Mouse (Mus musculus): ENCODE measurements around the gene Slc35f3.

Gene Slc35f3

DNA sequence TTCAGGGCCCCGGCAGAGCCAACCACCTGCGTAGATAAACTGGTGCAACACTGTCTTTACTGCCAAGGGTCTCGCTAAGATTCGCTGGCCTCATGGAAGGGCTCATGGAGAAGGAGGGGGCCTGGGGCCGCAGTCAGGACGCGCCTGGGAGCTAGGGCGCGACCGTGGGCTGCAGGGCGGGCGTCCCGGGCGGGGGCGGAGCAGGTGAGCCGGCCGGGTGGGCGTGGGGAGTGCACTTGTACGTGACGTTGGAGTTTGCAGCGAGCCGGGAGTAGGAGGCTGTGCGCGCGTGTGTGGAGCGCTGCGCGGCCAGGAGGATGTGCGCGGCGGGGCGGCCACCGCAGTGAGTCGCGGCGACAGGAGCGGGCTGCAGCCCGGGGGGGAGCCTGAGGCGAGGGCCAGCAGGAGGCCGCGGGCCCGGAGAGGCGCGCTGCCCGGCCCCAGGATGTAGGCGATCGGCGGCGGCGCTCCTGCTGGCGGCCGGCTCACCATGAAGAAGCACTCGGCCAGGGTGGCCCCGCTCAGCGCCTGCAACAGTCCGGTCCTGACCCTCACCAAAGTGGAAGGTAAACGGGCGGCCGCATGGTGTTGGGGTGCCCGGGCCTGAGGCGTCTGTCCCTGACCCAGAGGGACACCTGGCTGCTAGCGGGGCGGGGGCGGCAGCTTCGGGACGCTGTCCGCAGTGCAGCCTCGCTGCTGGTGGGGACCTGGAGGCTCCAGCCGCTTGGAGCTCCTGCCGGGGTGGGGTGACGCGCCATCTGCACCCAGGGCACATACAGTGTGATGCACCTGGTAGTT is at the start of gene Slc35f3:
TSS of gene Slc35f3 (plus strand) at position 263 of the 798 bp plus-strand sequence.
- DNase-seq (ENCODE audit: low spot score): peak; percentile 41

DNA sequence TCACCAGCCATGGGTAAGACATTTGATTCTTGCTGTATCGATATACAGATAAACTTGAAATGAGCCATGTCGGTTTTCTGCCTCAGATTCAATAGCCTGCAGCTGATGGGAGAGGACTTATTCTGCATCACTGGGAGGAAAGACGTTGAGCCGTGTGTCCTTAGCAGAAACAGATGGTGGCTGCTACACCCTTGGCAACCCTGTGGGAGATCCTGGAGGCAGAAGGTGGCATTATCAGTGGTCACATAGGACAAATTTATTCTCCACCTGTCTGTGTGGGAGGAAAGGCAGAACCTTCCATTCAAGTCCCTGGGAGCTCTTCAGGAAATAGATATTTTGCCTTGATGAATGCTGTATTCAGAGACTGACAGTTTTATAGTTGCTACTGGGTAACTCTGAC is 47.9 kb upstream of the Slc35f3 start:
- DNase-seq (ENCODE audit: low spot score): no peak

DNA sequence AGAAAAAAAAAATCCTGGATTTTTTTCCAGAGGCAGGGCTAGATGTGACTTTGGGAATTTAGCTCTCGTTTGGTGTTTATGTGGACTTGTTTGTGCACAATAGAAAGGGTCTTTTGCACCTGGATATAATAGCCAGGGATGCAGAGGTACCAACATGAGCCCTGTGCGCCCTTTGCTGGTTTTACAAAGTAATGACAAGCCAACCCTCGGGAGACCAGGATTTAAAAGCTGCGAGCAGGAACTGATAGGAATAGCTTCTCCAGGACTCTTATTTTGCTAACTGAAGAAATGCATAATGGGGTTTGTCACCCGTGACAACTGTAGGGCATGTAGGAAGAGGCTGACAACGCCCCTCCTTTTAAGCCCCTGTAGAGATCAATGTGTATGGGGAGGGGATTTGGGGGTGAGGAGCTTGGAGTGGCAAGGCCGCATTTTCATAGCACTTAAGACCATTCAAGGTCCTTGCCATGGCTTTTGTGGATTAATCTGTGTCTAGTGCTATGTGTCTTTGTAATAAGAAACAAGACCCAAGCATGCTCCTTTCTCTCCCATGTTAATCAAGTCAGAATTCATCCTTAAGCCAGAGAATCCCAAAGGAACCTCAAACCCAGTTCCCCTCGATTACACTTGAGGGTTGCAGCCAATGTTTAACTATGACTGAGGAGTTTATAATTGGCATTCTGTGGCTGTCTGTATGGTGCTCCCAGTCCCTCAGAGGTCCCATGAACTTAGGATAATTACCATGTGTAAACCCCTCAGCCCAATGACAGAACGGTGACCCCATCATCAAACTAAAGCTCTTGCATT is 41.6 kb upstream of the Slc35f3 start:
- peak; percentile 46 for DNase-seq (ENCODE audit: low spot score)

DNA sequence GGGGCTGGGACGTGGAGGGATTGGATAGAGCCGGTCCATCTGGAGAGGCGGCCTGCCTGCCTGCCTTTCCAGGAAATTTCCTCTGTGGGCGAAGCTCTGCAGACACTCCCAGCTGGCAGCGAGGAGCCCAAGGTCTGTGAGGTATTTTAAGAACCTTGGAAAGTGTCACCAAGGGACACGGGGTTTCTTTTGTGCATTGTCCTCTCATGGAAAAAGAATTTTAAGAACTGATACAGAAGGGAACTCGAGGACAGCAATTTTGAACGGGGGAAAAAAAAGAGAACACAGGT is 41.0 kb upstream of the Slc35f3 start:
- no peak for DNase-seq (ENCODE audit: low spot score)

DNA sequence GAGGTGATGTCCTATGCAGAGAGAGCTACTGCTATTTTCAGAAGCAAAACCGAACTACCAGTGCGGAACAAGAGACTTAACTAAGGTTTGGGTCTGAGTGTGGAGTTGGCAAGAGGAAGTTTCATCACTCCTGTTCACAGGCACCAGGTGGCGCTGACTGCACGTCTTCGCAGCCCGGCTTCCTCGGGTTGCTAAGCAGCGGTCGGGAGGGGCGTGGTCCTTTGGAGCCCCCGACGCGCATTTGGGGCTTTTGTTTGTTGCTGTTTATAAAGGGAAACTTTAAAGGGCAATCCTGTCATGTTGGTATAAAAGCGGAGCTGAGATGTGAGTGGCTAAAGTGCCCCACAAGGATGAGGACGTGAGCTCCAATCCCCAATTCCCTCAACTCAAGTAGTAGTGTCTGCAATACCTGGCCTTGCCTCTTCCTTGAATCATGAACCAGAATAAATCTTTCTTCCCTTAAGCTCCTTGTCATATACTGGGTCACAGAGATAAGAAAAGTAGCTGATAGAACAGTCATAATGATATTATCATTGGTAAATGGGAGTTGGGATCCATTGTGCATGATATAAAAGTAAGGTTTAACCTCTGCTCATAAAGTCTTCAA is 40.1 kb upstream of the Slc35f3 start:
- peak; percentile 79 for DNase-seq (ENCODE audit: low spot score)

DNA sequence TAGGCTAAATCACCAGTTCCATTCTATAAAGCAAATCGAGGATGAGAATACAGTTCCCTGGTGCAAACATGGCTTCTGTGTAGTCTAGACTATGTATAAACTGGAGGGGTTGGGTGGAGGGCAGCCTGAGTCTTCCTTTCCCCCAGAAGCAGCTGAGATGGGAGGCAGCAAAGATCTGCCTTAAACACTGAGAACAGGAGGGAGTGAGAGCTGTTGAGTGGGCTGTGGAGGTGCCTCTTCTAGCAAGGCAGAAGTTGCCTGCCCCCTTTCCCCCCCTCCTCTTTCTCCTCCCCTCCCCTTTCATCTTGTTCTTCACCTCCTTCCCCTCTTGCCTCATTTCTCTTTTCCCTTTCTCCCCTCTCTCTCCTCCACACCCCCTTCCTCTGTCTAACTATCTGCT is 33.2 kb upstream of the Slc35f3 start:
- no peak for DNase-seq (ENCODE audit: low spot score)

DNA sequence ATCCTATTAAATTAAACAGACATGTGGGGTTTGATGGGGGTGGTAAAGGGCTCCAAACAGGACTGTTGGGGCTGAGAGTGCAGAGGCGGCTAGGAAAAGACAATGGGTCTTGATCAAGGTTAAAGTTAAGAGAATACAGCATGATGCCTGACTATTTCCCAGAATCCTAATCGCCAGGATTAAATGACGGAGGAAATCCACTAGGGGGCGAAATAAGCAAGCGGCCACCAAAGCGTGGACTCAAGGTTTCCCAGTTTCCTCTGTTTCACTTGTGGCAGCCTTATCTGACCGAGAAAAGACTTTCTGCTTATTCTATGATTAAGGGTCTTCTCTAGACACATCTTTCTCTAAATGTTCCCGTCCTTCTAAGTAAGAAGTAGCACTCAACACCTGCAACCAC is 31.2 kb upstream of the Slc35f3 start:
- peak; percentile 56 for DNase-seq (ENCODE audit: low spot score)

DNA sequence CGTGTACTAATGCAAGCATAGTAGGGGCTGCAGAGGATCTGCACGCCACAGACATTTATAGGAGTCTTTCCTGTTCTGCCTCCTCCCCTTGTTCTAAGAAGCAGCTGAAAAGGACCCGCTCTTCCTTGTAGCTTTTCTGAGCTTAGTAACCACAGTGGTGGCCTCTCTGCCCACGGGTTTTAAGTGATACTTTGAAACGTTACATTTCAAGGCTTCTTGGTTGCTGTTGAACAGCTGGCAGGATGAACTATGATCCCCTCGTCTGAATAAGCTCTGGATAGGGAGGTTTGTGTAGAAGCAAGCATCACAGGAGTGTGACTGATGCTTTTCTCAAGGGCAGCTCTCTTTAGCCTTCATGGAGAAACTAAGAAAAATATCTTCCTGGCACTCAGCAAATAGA is 28.6 kb upstream of the Slc35f3 start:
- DNase-seq (ENCODE audit: low spot score): no peak

DNA sequence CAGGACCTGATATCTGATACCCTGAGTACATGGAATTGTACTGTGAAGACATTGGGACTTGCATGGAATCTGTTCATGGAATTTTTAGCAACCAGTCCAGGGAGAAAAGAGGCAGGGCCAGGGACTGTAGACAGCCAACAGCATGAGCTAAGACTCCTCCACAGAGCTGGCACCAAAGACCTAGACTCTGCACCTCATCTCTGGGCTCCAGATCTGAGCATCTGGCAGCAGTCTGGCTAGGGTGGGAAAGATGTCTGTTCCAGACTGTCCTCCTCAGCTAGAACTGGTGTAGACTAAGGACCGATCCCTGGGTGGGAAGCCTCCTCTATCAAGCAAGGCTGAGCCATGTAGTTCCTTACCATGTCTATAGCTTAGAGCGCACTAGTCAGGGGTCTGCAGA is 25.9 kb upstream of the Slc35f3 start:
- no peak for DNase-seq (ENCODE audit: low spot score)

DNA sequence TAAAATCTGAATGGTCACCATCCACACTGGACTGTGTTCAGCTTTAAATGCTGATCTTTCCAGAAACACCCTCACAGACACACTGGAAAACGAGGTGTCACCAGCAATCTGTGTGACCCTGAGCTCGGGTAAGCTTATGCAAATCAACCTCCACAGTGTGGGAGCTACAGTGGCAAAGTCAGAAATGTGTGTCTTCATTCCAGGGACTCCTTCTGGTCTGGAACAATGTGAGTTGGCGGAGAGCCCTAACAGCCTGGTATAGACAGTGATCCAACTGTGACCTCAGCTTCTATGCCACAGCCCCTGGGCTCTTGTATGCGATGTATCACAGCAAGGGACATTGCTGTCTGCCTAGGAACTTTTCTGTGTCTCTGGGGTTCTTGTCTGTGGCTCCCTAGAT is 25.3 kb upstream of the Slc35f3 start:
- DNase-seq (ENCODE audit: low spot score): no peak

DNA sequence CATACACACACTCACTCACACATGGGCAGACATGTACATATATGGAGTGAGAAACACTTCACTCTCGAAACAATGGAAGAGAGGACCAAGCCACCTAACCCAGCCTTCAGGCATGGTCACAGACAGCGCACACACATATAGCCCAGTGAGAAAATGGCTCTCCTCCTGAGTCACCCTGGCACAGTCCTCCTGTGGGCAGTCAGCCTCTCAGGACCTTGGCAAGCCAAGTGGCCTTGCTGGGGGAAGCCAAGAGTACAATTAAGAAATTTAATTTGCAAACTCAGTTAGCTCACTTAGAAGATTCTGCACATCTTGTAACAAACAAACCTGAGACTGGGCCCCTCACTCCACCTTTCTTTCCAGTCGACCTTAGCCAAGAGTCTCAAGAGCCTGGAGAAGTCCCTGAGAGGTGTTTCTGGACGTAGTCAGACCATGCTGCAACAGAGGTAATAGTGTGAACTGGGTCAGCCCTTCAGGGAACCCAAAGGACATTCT is 23.4 kb upstream of the Slc35f3 start:
- DNase-seq (ENCODE audit: low spot score): no peak

DNA sequence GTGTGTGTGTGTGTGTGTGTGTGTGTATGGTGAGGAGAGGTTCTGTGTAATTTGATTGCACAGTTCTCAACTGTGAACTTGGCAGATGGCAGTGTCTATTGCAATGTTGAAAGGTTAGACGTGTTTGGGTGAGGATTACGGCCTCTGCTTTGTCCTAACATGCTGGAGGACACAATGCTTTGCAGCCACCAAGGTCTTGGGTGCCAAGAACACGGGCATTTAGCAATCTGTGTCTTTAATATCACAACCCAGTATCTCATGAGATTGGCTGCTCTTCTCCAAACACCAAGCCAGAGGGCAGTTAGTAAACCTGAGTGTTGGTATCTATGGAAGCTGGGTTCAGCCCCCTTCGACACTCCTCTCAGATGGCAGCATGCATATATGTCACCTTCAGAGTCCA is 22.5 kb upstream of the Slc35f3 start:
- DNase-seq (ENCODE audit: low spot score): no peak

DNA sequence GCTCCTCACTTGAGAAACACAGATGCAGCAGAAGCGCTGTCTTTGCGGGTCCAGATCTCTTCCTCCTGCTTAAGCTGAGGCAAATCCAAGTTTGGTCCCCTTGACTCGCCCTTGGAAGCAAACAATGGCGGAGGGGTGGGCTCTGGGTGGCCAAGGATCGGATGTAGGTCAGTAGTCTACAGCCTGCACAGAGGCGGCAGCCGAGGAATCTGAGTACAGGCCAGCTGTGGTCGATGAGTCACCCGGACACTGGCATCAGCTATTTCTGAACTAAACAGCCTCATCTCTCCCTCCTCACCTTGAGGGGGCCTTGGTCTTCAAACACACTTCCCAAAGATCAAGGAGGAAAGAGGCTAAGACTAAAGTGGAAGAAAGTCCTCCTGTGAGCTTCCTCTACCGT is 6.4 kb upstream of the Slc35f3 start:
- no peak for DNase-seq (ENCODE audit: low spot score)

DNA sequence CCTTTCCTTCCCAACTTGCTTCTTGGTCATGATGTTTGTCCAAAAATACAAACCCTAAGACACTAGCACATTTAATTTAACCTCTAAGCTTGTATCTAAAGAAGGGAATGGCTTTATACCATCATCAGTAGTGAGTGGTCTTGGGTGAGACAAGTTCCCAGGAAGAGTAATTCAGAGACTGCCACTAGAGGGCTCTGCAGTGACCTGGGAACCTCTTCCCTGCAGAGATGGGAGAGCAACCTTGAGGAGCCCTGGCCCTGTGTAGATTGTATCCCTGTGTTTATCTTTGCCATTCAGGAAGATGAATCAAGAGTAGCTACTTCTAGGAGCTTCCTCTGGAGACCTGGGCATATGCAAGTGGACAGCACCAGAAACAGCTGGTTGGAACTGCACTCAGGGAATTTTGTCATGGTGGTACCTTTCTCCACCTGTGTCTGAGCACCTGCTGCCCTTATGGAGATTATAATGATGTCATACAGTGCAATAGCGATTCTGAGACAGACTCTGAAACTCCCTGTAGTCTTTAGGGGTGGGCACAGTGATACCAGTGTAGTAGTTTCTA is 993 bp upstream of the Slc35f3 start:
- peak; percentile 79 for DNase-seq (ENCODE audit: low spot score)

DNA sequence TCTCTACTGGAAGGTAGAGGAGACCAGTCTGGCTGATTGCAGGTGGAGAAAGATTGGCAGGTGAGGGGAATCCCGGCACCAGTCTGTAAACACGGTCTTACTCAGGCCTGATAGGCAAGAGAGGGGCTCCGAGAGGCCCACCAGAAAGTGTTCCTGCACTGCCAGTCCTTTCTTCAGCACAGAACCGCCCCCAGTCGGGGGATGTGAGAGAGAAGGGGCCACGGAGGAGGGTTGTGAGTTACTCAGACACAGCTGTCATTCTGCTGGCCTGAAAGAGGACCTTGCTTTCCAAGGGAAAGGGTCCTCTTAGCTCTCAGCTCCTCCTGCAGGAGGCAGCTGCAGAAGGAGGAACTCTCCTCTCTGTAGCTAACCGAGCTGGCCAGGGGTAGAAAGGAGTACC is 975 bp downstream of the Slc35f3 start:
- DNase-seq (ENCODE audit: low spot score): no peak

DNA sequence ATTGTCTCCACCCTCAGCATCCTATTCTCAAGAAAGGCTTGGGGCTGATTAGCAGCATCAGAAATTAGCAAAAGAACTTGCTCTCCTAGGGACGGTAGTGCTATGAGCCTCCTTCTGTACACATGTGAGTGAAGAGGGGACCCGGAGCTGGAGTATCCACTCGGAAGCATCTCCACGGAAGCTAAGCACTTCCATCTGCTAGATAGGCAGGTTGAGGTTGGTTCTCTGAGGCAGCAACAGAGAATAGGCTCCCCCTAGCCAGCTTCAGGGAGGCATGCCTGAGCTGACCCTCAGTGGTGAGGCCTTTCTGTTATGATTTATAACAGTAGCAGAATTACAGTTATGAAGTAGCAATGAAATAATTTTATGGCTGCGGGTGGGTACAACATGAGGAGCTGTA is 2.0 kb downstream of the Slc35f3 start:
- DNase-seq (ENCODE audit: low spot score): no peak

DNA sequence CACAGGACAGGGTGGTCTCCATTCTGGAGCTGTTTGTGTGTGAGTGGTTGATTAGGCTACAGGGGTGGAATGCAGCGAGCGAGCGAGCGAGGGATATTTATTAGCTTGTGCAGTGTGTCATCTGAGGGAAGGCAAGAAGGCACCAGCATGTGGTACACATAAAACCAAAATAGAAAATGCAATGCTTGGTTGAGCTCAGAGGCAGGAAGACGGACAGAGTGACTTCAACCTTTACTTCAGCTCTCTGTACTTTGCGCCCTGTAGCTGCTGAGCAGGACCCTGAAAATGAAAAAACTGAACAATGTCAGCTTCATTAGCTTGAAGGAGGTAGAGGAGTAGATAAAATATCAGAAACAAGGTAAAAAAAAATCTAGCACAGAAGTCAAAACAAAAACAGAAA is 3.2 kb downstream of the Slc35f3 start:
- DNase-seq (ENCODE audit: low spot score): no peak

DNA sequence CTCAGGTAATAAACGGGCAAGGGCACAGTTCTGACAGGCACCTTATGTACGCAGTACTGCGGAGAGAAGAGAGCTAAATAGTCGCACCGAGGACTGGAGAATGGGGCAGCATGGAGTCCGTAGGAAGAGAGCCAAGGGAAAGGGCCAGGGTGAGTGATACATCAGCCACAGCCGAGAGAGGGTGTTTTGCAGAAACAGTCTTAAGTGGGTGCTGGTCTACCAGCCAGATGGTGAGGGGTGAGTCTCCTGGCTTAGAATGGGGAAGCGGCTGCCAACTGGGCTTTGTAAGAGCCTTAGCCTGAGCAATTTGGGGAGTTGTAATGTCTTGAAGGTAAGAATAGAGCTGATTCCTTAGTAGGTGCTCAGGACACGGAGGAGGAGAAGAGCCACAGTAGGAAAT is 8.8 kb downstream of the Slc35f3 start:
- DNase-seq (ENCODE audit: low spot score): no peak

DNA sequence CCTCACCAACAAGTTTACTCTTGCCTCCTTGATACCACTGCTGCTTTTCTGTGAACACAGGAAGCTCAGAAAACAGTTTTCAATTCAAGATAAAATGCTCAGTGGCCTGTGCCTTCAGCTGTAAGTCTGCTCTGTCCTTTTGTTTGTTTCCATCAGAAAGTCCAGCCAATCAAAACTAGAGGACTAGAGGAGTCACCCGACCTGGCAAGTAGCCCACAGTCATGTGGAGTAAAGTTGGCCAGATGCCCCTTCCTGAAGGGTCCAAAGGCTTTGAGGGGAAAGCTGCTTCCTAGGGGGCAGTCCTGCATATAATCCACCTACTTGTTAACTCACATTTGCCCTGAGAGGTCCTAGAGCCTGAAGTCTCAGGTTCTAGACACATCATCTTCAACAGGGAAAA is 10.7 kb downstream of the Slc35f3 start:
- no peak for DNase-seq (ENCODE audit: low spot score)

DNA sequence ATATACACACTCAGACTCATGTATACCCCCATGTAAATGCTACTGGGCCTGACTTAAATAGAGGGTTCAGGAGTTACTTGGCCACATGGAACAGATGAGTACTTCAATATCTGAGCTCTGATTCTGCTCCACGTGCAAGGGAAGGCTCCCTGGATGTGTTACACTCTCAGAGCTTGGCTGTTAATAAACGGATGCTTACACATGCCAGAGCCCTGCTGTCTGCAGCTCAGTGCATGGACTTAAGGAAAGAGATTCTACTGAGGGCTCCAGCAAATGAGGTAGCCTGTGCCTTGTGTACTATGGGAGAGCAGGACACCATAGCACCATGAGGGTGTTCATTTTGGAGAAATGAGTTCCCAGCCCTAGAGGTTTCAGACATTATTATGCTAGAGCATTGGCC is 26.6 kb downstream of the Slc35f3 start:
- DNase-seq (ENCODE audit: low spot score): no peak

DNA sequence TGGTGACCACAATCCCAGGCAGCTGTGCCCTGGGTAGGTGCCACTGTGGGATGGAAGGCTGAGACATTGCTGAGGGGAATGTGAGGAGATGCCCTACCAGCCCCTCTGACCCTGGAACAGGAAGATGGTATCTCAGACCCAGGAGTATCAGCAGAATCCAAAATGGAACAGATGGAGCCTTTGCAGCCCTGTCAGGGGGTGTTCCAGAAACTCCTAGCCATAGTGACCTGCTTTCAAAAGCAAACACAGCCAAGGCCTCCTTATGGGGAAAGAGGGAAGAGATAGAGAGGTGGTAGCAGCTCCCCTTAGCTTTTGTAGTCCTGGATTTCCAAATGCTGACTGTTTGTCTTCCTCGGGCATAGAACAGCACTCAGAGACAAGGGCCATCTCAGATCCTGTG is 27.8 kb downstream of the Slc35f3 start:
- DNase-seq (ENCODE audit: low spot score): no peak

DNA sequence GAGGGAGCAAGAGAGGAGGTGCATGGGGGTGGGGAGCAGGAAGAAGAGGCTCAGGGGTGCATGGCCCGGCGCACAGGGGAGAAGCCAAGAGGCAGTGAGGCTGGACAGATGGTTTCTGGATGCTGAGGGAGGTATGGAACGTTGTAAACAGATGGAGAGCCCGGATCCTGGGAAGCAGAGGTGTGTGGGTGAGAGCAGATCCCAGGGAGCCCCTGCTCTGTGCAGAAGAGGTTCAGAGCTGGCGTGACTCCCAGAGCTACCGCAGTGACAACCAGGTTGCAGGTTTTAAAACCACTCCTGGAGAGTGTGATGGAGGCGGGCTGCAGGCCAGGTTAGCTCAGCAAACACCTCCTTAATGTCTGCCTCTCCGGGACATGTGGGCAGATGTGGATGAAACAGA is 28.4 kb downstream of the Slc35f3 start:
- DNase-seq (ENCODE audit: low spot score): no peak

DNA sequence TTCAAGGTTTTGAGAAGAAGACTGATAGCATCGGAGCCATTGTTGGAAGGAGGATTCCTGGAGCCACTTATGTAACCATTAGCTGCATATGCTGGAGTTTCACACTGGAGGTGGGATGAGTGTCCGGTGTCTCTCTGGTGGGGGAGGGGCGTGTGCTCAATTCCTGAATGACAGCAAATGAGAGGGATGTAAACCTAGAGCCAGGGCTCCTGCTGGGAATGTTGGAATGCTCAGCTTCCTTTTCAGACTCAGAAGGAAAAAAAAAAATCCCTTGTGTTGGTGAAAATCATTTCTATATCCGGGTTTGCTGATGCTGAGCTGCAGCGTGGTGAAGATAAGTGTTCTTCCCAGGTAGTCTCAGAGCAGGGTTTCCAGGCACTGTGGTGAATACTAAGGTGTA is 29.4 kb downstream of the Slc35f3 start:
- DNase-seq (ENCODE audit: low spot score): peak; percentile 24
